Mouse (Mus musculus) embryonic facial prominence, embryonic 13.5 days (tissue): ENCODE results near the gene Adap2. TPM values are rescaled to one million over a fixed set of nuclear protein-coding genes. Genes with fewer than 3 reads are reported as not detected.
"Not testable (repeated sequence)": the region's sequence is repeated elsewhere in the genome, so short reads cannot be mapped to it uniquely, and the experiment has no call there.

Experiments used
- ATAC-seq: fragments of 200-750 bp; cut with Nextera tagmentation; 2 replicates; pipeline ENCODE4 v1.8.0; 2017; ENCODE audit warnings: low read depth; ENCODE audit not compliant: insufficient number of reproducible peaks, insufficient read depth, low FRiP score, low TSS enrichment
- H3K27ac ChIP-seq: fragments of 300-500 bp; sonication (generic); 2 replicates; pipeline ENCODE4 v1.5.1; 2015; ENCODE audit warnings: moderate library complexity, mild to moderate bottlenecking, inconsistent platforms
- H3K27me3 ChIP-seq: fragments of 300-500 bp; sonication (generic); 2 replicates; pipeline ENCODE4 v1.6.1; 2015; ENCODE audit warnings: mild to moderate bottlenecking, inconsistent platforms
- H3K36me3 ChIP-seq: fragments of 300-500 bp; sonication (generic); 2 replicates; pipeline ENCODE4 v1.6.1; 2015; ENCODE audit warnings: mild to moderate bottlenecking, inconsistent platforms
- H3K4me1 ChIP-seq: fragments of 300-500 bp; sonication (generic); 2 replicates; pipeline ENCODE4 v1.6.1; 2015; ENCODE audit warnings: inconsistent platforms
- H3K4me2 ChIP-seq: fragments of 300-500 bp; sonication (generic); 2 replicates; pipeline ENCODE4 v1.6.1; 2015; ENCODE audit warnings: moderate library complexity, mild to moderate bottlenecking, inconsistent platforms
- H3K4me3 ChIP-seq: fragments of 300-500 bp; sonication (generic); 2 replicates; pipeline ENCODE4 v1.5.1; 2015; ENCODE audit warnings: mild to moderate bottlenecking, inconsistent platforms
- H3K9ac ChIP-seq: fragments of 300-500 bp; sonication (generic); 2 replicates; pipeline ENCODE4 v1.6.1; 2015; ENCODE audit warnings: mild to moderate bottlenecking, inconsistent platforms
- H3K9me3 ChIP-seq: fragments of 300-500 bp; sonication (generic); 2 replicates; pipeline ENCODE4 v1.6.1; 2016; ENCODE audit warnings: inconsistent platforms
- WGBS: fragments of 180-500 bp; shearing (Covaris S2); methylation state at CpG from one replicate; pipeline ENCODE4 v1.1.7; 2015; ENCODE audit warnings: mixed read lengths; 5-methylcytosine and 5-hydroxymethylcytosine counted together
- polyA plus RNA-seq: library from polyadenylated mRNA; unstranded; fragments of >200 nt; fragmentation: Nextera tagmentation; extraction: Ambion mirVana; gene quantifications from 2 replicates; pipeline ENCODE4 v1.2.1, GENCODE M21; 2015

The Adap2 gene
- polyA plus RNA-seq, 1 experiment from 2014 or later: 0.74 TPM

DNA sequence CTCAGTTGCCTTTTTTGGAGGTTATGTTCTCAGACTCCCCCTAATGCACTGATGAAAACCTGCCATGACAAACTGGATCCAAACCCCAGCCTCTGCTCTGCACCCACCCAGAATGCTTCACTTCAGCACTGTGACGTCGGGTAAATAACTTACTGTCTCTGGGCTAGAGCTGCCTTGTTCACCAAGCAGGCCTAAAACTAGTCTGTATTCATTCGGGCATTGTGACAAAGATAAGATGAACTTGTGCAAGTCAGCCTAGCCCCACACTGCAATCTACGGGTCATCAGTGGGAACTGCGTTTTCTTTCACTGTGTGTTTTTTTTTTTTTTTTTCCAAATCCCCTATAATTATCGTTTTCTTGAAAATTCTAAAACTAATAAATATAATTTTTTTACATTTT lies 6.2 kb upstream of the Adap2 start:
- Histone ChIP-seq H3K9ac (no peak overlapping the region), H3K4me2 (no peak overlapping the region), H3K9me3 (no peaks in the 10 kb centered on the region), H3K4me3 (no peak overlapping the region), H3K27ac (no peak overlapping the region), H3K27me3 (peaks cover 14% of the 10 kb centered on the region), H3K36me3 (no peaks in the 10 kb centered on the region), H3K4me1 (peaks cover 3% of the 10 kb centered on the region)
- 79% methylated on average over 6 of the region's 6 CpGs for WGBS
- no peak for ATAC-seq

DNA sequence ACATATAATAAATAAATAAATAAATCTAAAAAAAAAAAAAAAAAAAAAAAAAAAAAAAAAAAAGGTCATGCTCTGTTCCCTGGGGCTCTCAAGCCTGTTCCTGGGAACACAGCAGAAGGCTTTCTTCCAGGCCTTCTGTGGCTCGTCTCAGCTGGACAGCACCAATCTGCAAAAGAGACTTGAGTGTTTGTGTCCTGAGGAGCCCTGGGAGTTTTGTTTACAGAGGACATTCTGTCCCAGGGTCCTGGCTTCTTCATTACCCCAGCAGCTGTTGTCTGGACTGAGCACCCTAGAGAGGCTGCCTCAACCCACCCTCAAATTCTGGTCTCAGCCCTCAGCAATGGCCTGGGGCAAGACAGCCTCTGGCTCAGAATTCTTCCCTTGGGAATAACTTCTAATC lies 5.6 kb upstream of the Adap2 start:
- Histone ChIP-seq H3K4me2 (no peak overlapping the region), H3K9ac (no peak overlapping the region), H3K27ac (no peak overlapping the region), H3K4me3 (no peak overlapping the region), H3K27me3 (peaks cover 20% of the 10 kb centered on the region), H3K9me3 (no peaks in the 10 kb centered on the region), H3K36me3 (no peaks in the 10 kb centered on the region), H3K4me1 (no peaks in the 10 kb centered on the region)
- 56% methylated on average over 1 of the region's 1 CpGs for WGBS
- no peak for ATAC-seq

GRCm38 (mm10) chr11:80148974-80149373 lies 4.9 kb upstream of the Adap2 start:
- H3K4me2 ChIP-seq, H3K36me3 ChIP-seq, ATAC-seq, H3K27ac ChIP-seq, H3K9me3 ChIP-seq, H3K4me1 ChIP-seq, H3K4me3 ChIP-seq, H3K9ac ChIP-seq: not testable (repeated sequence)
- WGBS: 68% methylated on average over 3 of the region's 4 CpGs
- H3K27me3 ChIP-seq: peaks cover 26% of the 10 kb centered on the region

GRCm38 (mm10) chr11:80149412-80150023 lies 4.4 kb upstream of the Adap2 start:
- H3K4me3 ChIP-seq: no peak overlapping the region
- 86% methylated on average over 8 of the region's 8 CpGs for WGBS

GRCm38 (mm10) chr11:80150566-80150965 lies 3.3 kb upstream of the Adap2 start:
- 79% methylated on average over 5 of the region's 5 CpGs for WGBS
- peaks cover 9% of the 10 kb centered on the region; the same call in 1 of the 2 replicates for H3K4me1 ChIP-seq
- ATAC-seq: no peak

More at GRCm38 (mm10) chr11:80149412-80150023, 4.4 kb upstream of the Adap2 start:
- Histone ChIP-seq H3K4me2 (no peak overlapping the region), H3K9me3 (no peaks in the 10 kb centered on the region), H3K4me1 (peaks cover 8% of the 10 kb centered on the region; the same call in 1 of the 2 replicates), H3K9ac (no peak overlapping the region), H3K27me3 (peaks cover 32% of the 10 kb centered on the region), H3K36me3 (no peaks in the 10 kb centered on the region), H3K27ac (no peak overlapping the region)
- ATAC-seq: no peak

GRCm38 (mm10) chr11:80151541-80151940 lies 2.4 kb upstream of the Adap2 start:
- Histone ChIP-seq H3K9ac (no peak overlapping the region), H3K4me2 (no peak overlapping the region), H3K36me3 (no peaks in the 10 kb centered on the region), H3K4me3 (no peak overlapping the region), H3K27ac (no peak overlapping the region), H3K27me3 (peaks cover 52% of the 10 kb centered on the region), H3K4me1 (peaks cover 9% of the 10 kb centered on the region; the same call in 1 of the 2 replicates), H3K9me3 (no peaks in the 10 kb centered on the region)
- WGBS: 74% methylated on average over 2 of the region's 2 CpGs
- no peak for ATAC-seq

More at GRCm38 (mm10) chr11:80150566-80150965, 3.3 kb upstream of the Adap2 start:
- Histone ChIP-seq H3K9ac (no peak overlapping the region), H3K4me3 (no peak overlapping the region), H3K27ac (no peak overlapping the region), H3K9me3 (no peaks in the 10 kb centered on the region), H3K4me2 (no peak overlapping the region), H3K27me3 (peaks cover 42% of the 10 kb centered on the region), H3K36me3 (no peaks in the 10 kb centered on the region)

DNA sequence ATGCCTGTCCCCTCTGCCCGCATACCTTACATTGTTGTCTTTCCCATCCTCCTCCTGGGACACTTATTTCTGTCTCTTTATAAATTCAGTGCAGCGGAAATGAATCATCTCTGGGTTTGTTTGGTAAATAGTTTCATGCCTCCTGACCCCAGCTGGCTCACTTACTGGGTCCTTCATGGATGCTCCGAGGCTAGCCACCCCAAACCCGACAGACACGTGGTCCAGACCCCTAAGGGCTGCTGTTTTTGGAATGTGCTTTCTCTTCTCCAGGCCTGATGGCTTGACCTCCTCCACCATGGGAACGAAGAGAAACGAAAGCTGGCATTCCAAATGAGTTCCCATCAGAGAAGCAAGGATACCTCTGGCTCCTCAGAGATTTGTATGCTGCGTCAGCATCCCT lies 1.5 kb upstream of the Adap2 start:
- peaks cover 59% of the 10 kb centered on the region for H3K27me3 ChIP-seq
- 76% methylated on average over 8 of the region's 8 CpGs for WGBS
- no peak overlapping the region for H3K4me2 ChIP-seq
- peaks cover 9% of the 10 kb centered on the region; the same call in 1 of the 2 replicates for H3K4me1 ChIP-seq
- no peak overlapping the region for H3K4me3 ChIP-seq
- no peaks in the 10 kb centered on the region for H3K36me3 ChIP-seq
- ATAC-seq: no peak
- H3K9ac ChIP-seq: no peak overlapping the region
- no peak overlapping the region for H3K27ac ChIP-seq
- H3K9me3 ChIP-seq: no peaks in the 10 kb centered on the region

DNA sequence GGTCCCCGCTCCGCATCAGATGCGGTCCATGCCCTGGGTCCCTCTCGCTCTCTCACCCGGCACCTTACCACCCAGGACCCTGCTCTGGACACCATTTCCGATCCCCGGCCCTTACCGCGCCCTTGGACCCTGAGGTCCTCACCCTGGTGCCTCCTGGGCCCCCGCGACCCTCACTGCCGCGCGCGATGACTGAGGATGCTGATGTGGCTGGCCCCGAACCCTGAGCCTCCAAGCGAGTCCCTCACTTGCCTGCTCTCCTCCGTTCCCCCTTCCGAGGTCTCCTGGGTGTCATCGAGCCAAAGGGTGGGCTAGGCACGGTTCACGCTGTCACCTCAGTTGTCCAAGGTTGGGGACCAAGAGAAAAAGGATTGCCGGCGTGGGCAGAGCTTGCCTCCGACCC lies 596 bp downstream of the Adap2 start:
- Histone ChIP-seq H3K36me3 (no peaks in the 10 kb centered on the region), H3K27me3 (peaks cover 63% of the 10 kb centered on the region), H3K4me3 (peak overlapping the region; percentile 53), H3K9me3 (no peaks in the 10 kb centered on the region), H3K4me1 (peaks cover 9% of the 10 kb centered on the region; the same call in 1 of the 2 replicates), H3K27ac (no peak overlapping the region), H3K4me2 (peak overlapping the region; percentile 76), H3K9ac (peak overlapping the region; percentile 64)
- 28% methylated on average over 25 of the region's 25 CpGs for WGBS
- ATAC-seq: no peak

GRCm38 (mm10) chr11:80155541-80155940 lies 1.6 kb downstream of the Adap2 start:
- Histone ChIP-seq H3K9me3 (no peaks in the 10 kb centered on the region), H3K27me3 (peaks cover 63% of the 10 kb centered on the region), H3K27ac (no peak overlapping the region), H3K36me3 (no peaks in the 10 kb centered on the region), H3K4me3 (no peak overlapping the region), H3K4me1 (peaks cover 9% of the 10 kb centered on the region; the same call in 1 of the 2 replicates), H3K9ac (no peak overlapping the region), H3K4me2 (no peak overlapping the region)
- no peak for ATAC-seq
- 84% methylated on average over 8 of the region's 8 CpGs for WGBS

DNA sequence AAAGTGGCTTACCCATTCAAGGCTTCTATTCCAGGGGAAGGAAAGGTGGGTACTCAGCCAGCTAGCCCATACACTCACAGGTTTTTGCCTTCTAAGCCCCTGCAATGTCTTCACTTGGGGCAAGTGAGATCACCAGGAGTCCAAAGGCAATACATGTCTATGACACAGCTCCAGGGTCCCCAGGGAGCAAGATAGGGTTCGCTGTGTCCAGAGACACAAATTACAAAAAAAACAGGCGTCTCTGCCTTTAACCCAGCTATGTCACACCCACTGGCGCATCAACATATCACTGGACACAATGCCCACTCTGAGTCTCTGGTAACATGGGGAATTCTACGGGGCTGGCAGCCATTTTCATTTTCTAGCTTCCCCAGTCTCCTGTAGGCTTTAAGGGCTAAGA lies 2.1 kb downstream of the Adap2 start:
- H3K4me2 ChIP-seq: no peak overlapping the region
- H3K4me3 ChIP-seq: no peak overlapping the region
- H3K36me3 ChIP-seq: no peaks in the 10 kb centered on the region
- ATAC-seq: no peak
- 82% methylated on average over 4 of the region's 4 CpGs for WGBS
- no peak overlapping the region for H3K9ac ChIP-seq
- H3K9me3 ChIP-seq: no peaks in the 10 kb centered on the region
- peaks cover 9% of the 10 kb centered on the region; the same call in 1 of the 2 replicates for H3K4me1 ChIP-seq
- peaks cover 63% of the 10 kb centered on the region for H3K27me3 ChIP-seq
- no peak overlapping the region for H3K27ac ChIP-seq

GRCm38 (mm10) chr11:80156841-80157240 lies 2.9 kb downstream of the Adap2 start:
- no peak for ATAC-seq
- no peaks in the 10 kb centered on the region for H3K9me3 ChIP-seq
- peaks cover 9% of the 10 kb centered on the region; the same call in 1 of the 2 replicates for H3K4me1 ChIP-seq
- H3K36me3 ChIP-seq: no peaks in the 10 kb centered on the region
- H3K27me3 ChIP-seq: peaks cover 58% of the 10 kb centered on the region
- H3K4me2 ChIP-seq: no peak overlapping the region
- H3K4me3 ChIP-seq: no peak overlapping the region
- H3K9ac ChIP-seq: no peak overlapping the region
- 80% methylated on average over 4 of the region's 4 CpGs for WGBS
- no peak overlapping the region for H3K27ac ChIP-seq

DNA sequence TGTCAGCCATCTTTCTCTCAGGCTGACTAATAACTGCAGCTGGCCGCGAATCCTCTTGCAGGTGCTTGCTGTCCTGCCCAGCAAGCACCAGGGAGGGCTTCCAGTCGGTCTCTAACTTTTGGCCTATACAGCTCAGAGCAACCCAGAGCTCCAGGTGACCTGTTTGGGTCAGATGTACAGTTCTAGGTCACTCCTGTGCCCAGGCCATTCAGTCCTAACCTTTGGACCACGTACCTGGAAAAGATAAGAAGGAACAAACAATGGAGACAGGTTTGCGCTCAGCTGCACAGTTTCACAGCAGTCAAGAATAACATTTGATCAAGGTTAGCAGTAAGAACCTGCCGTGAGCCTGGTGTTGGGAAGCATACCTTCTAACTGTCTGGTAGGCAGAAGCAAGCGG lies 5.1 kb downstream of the Adap2 start:
- WGBS: 86% methylated on average over 7 of the region's 7 CpGs
- ATAC-seq: no peak

More for the DNA sequence above, 5.1 kb downstream of the Adap2 start:
- Histone ChIP-seq H3K27ac (no peak overlapping the region), H3K27me3 (peaks cover 36% of the 10 kb centered on the region), H3K9me3 (no peaks in the 10 kb centered on the region), H3K4me2 (no peak overlapping the region), H3K9ac (no peak overlapping the region), H3K4me3 (no peak overlapping the region), H3K4me1 (peaks cover 5% of the 10 kb centered on the region; the same call in 1 of the 2 replicates), H3K36me3 (no peaks in the 10 kb centered on the region)
